Mouse (Mus musculus): ENCODE data around the gene Snx9.

DNA sequence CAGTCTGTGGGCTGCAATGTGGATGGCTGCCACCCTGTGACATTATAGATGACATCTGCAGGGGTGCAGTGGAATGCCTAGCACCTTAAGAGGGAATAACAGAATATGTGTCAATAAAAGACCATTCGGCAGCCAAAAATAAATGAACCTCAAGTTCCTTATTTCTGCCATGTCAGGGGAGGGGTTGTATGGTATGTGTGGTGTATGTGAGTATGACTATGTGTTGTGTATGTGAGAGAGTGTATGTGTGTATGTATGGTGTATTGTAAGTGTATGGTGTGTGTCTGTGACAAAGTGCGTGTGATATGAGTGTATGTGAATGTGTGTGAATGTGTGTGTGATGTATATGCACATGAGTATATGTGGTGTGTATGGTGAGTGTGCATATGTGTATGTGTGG lies 23.3 kb upstream of the Snx9 start:
- TF ChIP-seq POLR2A (IDR thresholded peaks at IDR 0.05; ENCODE audit: control insufficient read depth in 1 of 2, insufficient read depth in 1 of 2, low read depth in 1 of 2, low read length in 2 of 2, poor library complexity in 1 of 2) (no peak), CHD1 (IDR thresholded peaks at IDR 0.05; ENCODE audit: low read depth, low read length) (no peak), CTCF (IDR thresholded peaks at IDR 0.05 in 2 of 3, conservative IDR thresholded peaks at IDR 0.05 in 1 of 3; ENCODE audit: control insufficient read depth in 1 of 3, insufficient read depth in 1 of 3, low read depth in 2 of 3, low read length in 3 of 3, poor library complexity in 1 of 3, severe bottlenecking in 1 of 3) (no peak), MAX (IDR thresholded peaks at IDR 0.05; ENCODE audit: low read length) (no peak), UBTF (IDR thresholded peaks at IDR 0.05; ENCODE audit: borderline replicate concordance, insufficient read depth, low read depth, low read length) (no peak), RAD21 (IDR thresholded peaks at IDR 0.05; ENCODE audit: low read depth, low read length) (no peak), ZC3H11A (IDR thresholded peaks at IDR 0.05; ENCODE audit: low read depth, low read length) (no peak), BHLHE40 (IDR thresholded peaks at IDR 0.05; ENCODE audit: borderline replicate concordance, low read depth, low read length) (no peak), ZMIZ1 (IDR thresholded peaks at IDR 0.05; ENCODE audit: low read depth, low read length) (no peak), CHD2 (IDR thresholded peaks at IDR 0.05; ENCODE audit: low read length) (no peak), SIN3A (IDR thresholded peaks at IDR 0.05; ENCODE audit: low read length) (no peak)
